Comparison of ENCODE assay signal across 30 mouse cellular contexts in the genomic region with DNA sequence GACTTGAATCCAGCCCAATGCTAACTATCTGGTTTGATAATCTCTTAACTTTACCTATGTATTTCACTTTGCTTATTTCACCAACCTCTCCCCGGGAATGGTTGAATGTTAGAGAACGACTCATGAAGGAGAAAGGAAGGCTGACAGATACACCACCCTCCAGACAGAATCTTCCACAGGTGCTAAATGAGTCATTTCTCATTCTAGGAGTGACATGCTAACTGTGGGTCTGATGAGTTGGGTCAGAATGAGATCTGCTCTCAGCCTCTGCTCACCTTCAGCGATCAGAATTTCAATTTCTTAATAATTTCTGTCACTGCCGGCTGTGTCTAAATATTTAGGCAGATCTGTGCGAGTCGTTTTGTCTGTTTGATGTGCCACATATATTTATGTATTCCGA.
"Had no signal": no experiment of that assay in that cellular context is flagged by ENCODE, and none has a peak within 500 bp of the region (broad histone marks: within the 10 kb centered on the region; RNA-seq: fewer than 3 reads in every experiment).

No protein-coding gene starts in this region.

- H3K36me3 ChIP-seq: heart, embryonic 12.5 days; heart, embryonic 13.5 days; heart, embryonic 15.5 days; hindbrain, embryonic 10.5 days; hindbrain, embryonic 12.5 days; hindbrain, embryonic 13.5 days; hindbrain, embryonic 15.5 days; intestine, embryonic 15.5 days; kidney, embryonic 15.5 days had no signal

- H3K4me2 ChIP-seq: heart, embryonic 11.5 days; heart, embryonic 12.5 days; heart, embryonic 13.5 days; heart, embryonic 15.5 days; hindbrain, embryonic 12.5 days; hindbrain, embryonic 13.5 days; hindbrain, embryonic 14.5 days; hindbrain, embryonic 15.5 days; intestine, embryonic 15.5 days; kidney, embryonic 15.5 days had no signal

- H3K27me3 ChIP-seq: heart, embryonic 12.5 days; heart, embryonic 15.5 days; hindbrain, embryonic 12.5 days; hindbrain, embryonic 13.5 days; hindbrain, embryonic 15.5 days; intestine, embryonic 15.5 days; kidney, embryonic 15.5 days had no signal

- DNase-seq: heart, postnatal 10 days; heart, postnatal 14 days; heart, postnatal 36 days; heart, postnatal 4 days; kidney, adult 11 months; kidney, adult 18-20 months; kidney, adult 2 months; kidney, adult 8-10 months; kidney, adult 9 months; kidney, postnatal 10 days; kidney, postnatal 25 days; kidney, postnatal 36 days; kidney, postnatal 4 days; layer of hippocampus, adult 9-11 months; layer of hippocampus, postnatal 36 days had no signal

- H3K9ac ChIP-seq: heart, embryonic 12.5 days; heart, embryonic 13.5 days; heart, embryonic 15.5 days; hindbrain, embryonic 12.5 days; hindbrain, embryonic 13.5 days; hindbrain, embryonic 14.5 days; hindbrain, embryonic 15.5 days; intestine, embryonic 15.5 days; kidney, embryonic 15.5 days had no signal

- H3K27ac ChIP-seq: heart, embryonic 13.5 days; heart, embryonic 15.5 days; hindbrain, embryonic 10.5 days; hindbrain, embryonic 12.5 days; hindbrain, embryonic 13.5 days; hindbrain, embryonic 14.5 days; hindbrain, embryonic 15.5 days; hindbrain, postnatal 0 days; intestine, embryonic 15.5 days; kidney, embryonic 15.5 days; kidney, postnatal 0 days; layer of hippocampus, adult 2 months; left cerebral cortex, adult 2 months had no signal

- H3K4me3 ChIP-seq: heart, embryonic 12.5 days; heart, embryonic 13.5 days; heart, embryonic 15.5 days; hindbrain, embryonic 10.5 days; hindbrain, embryonic 12.5 days; hindbrain, embryonic 13.5 days; hindbrain, embryonic 15.5 days; intestine, embryonic 15.5 days; kidney, embryonic 15.5 days; layer of hippocampus, adult 2 months; left cerebral cortex, adult 2 months had no signal

- H3K4me1 ChIP-seq: hindbrain, embryonic 12.5 days; hindbrain, embryonic 13.5 days; hindbrain, embryonic 15.5 days; intestine, embryonic 15.5 days; kidney, embryonic 15.5 days had no signal

- H3K9me3 ChIP-seq: heart, embryonic 12.5 days; heart, embryonic 13.5 days; heart, embryonic 15.5 days; hindbrain, embryonic 10.5 days; hindbrain, embryonic 12.5 days; hindbrain, embryonic 13.5 days; hindbrain, embryonic 15.5 days; intestine, embryonic 15.5 days; kidney, embryonic 15.5 days had no signal
